Mouse (Mus musculus) neural tube, postnatal 0 days (tissue): ENCODE measurements around the gene Gm11237. TPM values are rescaled to one million over a fixed set of nuclear protein-coding genes. Genes with fewer than 3 reads are reported as not detected.

Source experiments
- polyA plus RNA-seq: library from polyadenylated mRNA; unstranded; fragments of >200 nt; fragmentation: Nextera tagmentation; extraction: Ambion mirVana; gene quantifications from 2 replicates; pipeline ENCODE4 v1.2.1, GENCODE M21; 2015

Gm11237 gene
- polyA plus RNA-seq, result not detected in 2 replicates

GRCm38 (mm10) chr4:73622684-73623083, at the start of gene Gm11237:
Gene Gm11237, plus strand, starts transcription at chr4:73622984.

DNA sequence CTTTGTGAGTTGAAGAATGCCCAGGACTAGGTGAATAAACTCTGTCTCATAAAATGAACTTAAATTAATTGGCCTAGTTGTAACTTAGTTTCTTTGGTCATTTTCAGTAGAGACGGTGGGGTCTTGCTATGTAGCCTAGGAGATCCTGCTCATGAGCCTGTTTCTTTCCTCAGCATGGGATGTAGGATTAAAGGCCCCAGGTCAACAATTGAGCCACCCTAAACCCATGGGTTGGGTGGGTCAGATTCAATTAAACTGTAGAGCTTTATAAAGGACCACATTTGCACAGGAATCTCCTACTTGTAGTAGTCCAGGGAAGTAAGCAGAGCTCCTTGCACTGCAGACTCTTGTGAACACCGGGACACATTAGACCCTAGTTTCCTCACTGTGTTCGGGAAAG, 15.2 kb upstream of the Gm11237 start, which contains the start of gene Gm11238:
Gene Gm11238 (plus strand): TSS at position 301 of the 400 bp plus-strand sequence.

GRCm38 (mm10) chr4:73637821-73638220, 15.0 kb downstream of the Gm11237 start, which contains the start of gene Gm11236:
Gene Gm11236, plus strand, starts transcription at chr4:73638121.

GRCm38 (mm10) chr4:73668054-73668453, 45.3 kb downstream of the Gm11237 start, which contains the start of gene Gm11239:
Gene Gm11239, plus strand, starts transcription at chr4:73668354.

Other genes starting within 250 kb of the Gm11237 start
- not detected in 2 replicates for gene Gm11487, start 217.9 kb upstream of the Gm11237 start, polyA plus RNA-seq
- gene Gm11238, start 15.1 kb upstream of the Gm11237 start, polyA plus RNA-seq, result not detected in 2 replicates
- gene Gm11236, start 15.1 kb downstream of the Gm11237 start, polyA plus RNA-seq, result not detected in 2 replicates
- not detected in 2 replicates for gene Gm11239, start 45.4 kb downstream of the Gm11237 start, polyA plus RNA-seq
- not detected in 2 replicates for gene Gm428, start 60.5 kb downstream of the Gm11237 start, polyA plus RNA-seq
- gene Rasef, start 168.0 kb downstream of the Gm11237 start, polyA plus RNA-seq, result 0.71 and 0.83 TPM in 2 replicates